Mouse (Mus musculus): ENCODE measurements around the gene Cd28. TPM values are rescaled to one million over a fixed set of nuclear protein-coding genes. Genes with fewer than 3 reads are reported as not detected.

The Cd28 gene
- polyA plus RNA-seq, 1 experiment from 2014 or later: 0.08 TPM

GRCm38 (mm10) chr1:60746856-60747255 is 30.3 kb downstream of the Cd28 start:
- Histone ChIP-seq H3K9ac (replicated peaks; ENCODE audit: low read depth, low read length) (no peak overlapping the region), H3K27me3 (replicated peaks; ENCODE audit: control insufficient read depth, insufficient read depth, low read length) (no peaks in the 10 kb centered on the region), H3K4me3 (replicated peaks; ENCODE audit: low read length) (no peak overlapping the region), H3K27ac (ENCODE audit: low read length) (no peak overlapping the region), H3K4me2 (ENCODE audit: low read length) (no peak overlapping the region), H3K36me3 (ENCODE audit: control insufficient read depth, insufficient read depth) (no peaks in the 10 kb centered on the region), H3K9me3 (ENCODE audit: control insufficient read depth, low read length) (no peaks in the 10 kb centered on the region), H3K4me1 (replicated peaks; ENCODE audit: control insufficient read depth, insufficient read depth, low read length) (no peaks in the 10 kb centered on the region)
- 93% methylated on average over 5 of the region's 5 CpGs for WGBS
- ATAC-seq: no peak

GRCm38 (mm10) chr1:60748286-60748685 is 31.7 kb downstream of the Cd28 start:
- no peak overlapping the region for H3K4me2 ChIP-seq (ENCODE audit: low read length)
- no peak overlapping the region for H3K4me3 ChIP-seq (replicated peaks; ENCODE audit: low read length)
- H3K36me3 ChIP-seq (ENCODE audit: control insufficient read depth, insufficient read depth): no peaks in the 10 kb centered on the region
- 86% methylated on average over 1 of the region's 1 CpGs for WGBS
- no peak for ATAC-seq
- H3K27ac ChIP-seq (ENCODE audit: low read length): no peak overlapping the region
- H3K9me3 ChIP-seq (ENCODE audit: control insufficient read depth, low read length): no peaks in the 10 kb centered on the region
- H3K4me1 ChIP-seq (replicated peaks; ENCODE audit: control insufficient read depth, insufficient read depth, low read length): no peaks in the 10 kb centered on the region
- H3K27me3 ChIP-seq (replicated peaks; ENCODE audit: control insufficient read depth, insufficient read depth, low read length): no peaks in the 10 kb centered on the region
- H3K9ac ChIP-seq (replicated peaks; ENCODE audit: low read depth, low read length): no peak overlapping the region

GRCm38 (mm10) chr1:60748936-60749335 is 32.3 kb downstream of the Cd28 start:
- WGBS: 81% methylated on average over 4 of the region's 4 CpGs
- no peak overlapping the region for H3K27ac ChIP-seq (ENCODE audit: low read length)
- ATAC-seq: no peak
- H3K4me2 ChIP-seq (ENCODE audit: low read length): no peak overlapping the region
- no peaks in the 10 kb centered on the region for H3K9me3 ChIP-seq (ENCODE audit: control insufficient read depth, low read length)
- no peak overlapping the region for H3K4me3 ChIP-seq (replicated peaks; ENCODE audit: low read length)
- H3K4me1 ChIP-seq (replicated peaks; ENCODE audit: control insufficient read depth, insufficient read depth, low read length): no peaks in the 10 kb centered on the region
- H3K36me3 ChIP-seq (ENCODE audit: control insufficient read depth, insufficient read depth): no peaks in the 10 kb centered on the region
- no peaks in the 10 kb centered on the region for H3K27me3 ChIP-seq (replicated peaks; ENCODE audit: control insufficient read depth, insufficient read depth, low read length)
- no peak overlapping the region for H3K9ac ChIP-seq (replicated peaks; ENCODE audit: low read depth, low read length)

- no peak overlapping the region for H3K4me2 ChIP-seq (ENCODE audit: low read length)
- H3K27me3 ChIP-seq (replicated peaks; ENCODE audit: control insufficient read depth, insufficient read depth, low read length): no peaks in the 10 kb centered on the region
- no peaks in the 10 kb centered on the region for H3K9me3 ChIP-seq (ENCODE audit: control insufficient read depth, low read length)
- H3K4me3 ChIP-seq (replicated peaks; ENCODE audit: low read length): no peak overlapping the region
- no peaks in the 10 kb centered on the region for H3K4me1 ChIP-seq (replicated peaks; ENCODE audit: control insufficient read depth, insufficient read depth, low read length)
- no peak overlapping the region for H3K9ac ChIP-seq (replicated peaks; ENCODE audit: low read depth, low read length)
- no peak overlapping the region for H3K27ac ChIP-seq (ENCODE audit: low read length)
- 89% methylated on average over 5 of the region's 5 CpGs for WGBS
- no peak for ATAC-seq
- H3K36me3 ChIP-seq (ENCODE audit: control insufficient read depth, insufficient read depth): no peaks in the 10 kb centered on the region
These were observed 32.8 kb downstream of the Cd28 start for GRCm38 (mm10) chr1:60749346-60749840.

- H3K4me2 ChIP-seq (ENCODE audit: low read length): no peak overlapping the region
- no peak overlapping the region for H3K9ac ChIP-seq (replicated peaks; ENCODE audit: low read depth, low read length)
- H3K4me1 ChIP-seq (replicated peaks; ENCODE audit: control insufficient read depth, insufficient read depth, low read length): no peaks in the 10 kb centered on the region
- no peaks in the 10 kb centered on the region for H3K36me3 ChIP-seq (ENCODE audit: control insufficient read depth, insufficient read depth)
- H3K9me3 ChIP-seq (ENCODE audit: control insufficient read depth, low read length): no peaks in the 10 kb centered on the region
- no peaks in the 10 kb centered on the region for H3K27me3 ChIP-seq (replicated peaks; ENCODE audit: control insufficient read depth, insufficient read depth, low read length)
- H3K4me3 ChIP-seq (replicated peaks; ENCODE audit: low read length): no peak overlapping the region
- ATAC-seq: no peak
- WGBS: 79% methylated on average over 6 of the region's 6 CpGs
- H3K27ac ChIP-seq (ENCODE audit: low read length): no peak overlapping the region
These were observed 33.7 kb downstream of the Cd28 start for GRCm38 (mm10) chr1:60750201-60750765.

GRCm38 (mm10) chr1:60751011-60751410 is 34.4 kb downstream of the Cd28 start:
- Histone ChIP-seq H3K4me1 (replicated peaks; ENCODE audit: control insufficient read depth, insufficient read depth, low read length) (no peaks in the 10 kb centered on the region), H3K36me3 (ENCODE audit: control insufficient read depth, insufficient read depth) (no peaks in the 10 kb centered on the region), H3K4me2 (ENCODE audit: low read length) (no peak overlapping the region), H3K27ac (ENCODE audit: low read length) (no peak overlapping the region), H3K27me3 (replicated peaks; ENCODE audit: control insufficient read depth, insufficient read depth, low read length) (no peaks in the 10 kb centered on the region), H3K4me3 (replicated peaks; ENCODE audit: low read length) (no peak overlapping the region), H3K9ac (replicated peaks; ENCODE audit: low read depth, low read length) (no peak overlapping the region), H3K9me3 (ENCODE audit: control insufficient read depth, low read length) (no peaks in the 10 kb centered on the region)
- 85% methylated on average over 4 of the region's 4 CpGs for WGBS
- no peak for ATAC-seq

- no peak overlapping the region for H3K4me3 ChIP-seq (replicated peaks; ENCODE audit: low read length)
- no peaks in the 10 kb centered on the region for H3K4me1 ChIP-seq (replicated peaks; ENCODE audit: control insufficient read depth, insufficient read depth, low read length)
- H3K36me3 ChIP-seq (ENCODE audit: control insufficient read depth, insufficient read depth): no peaks in the 10 kb centered on the region
- no peak for ATAC-seq
- no peaks in the 10 kb centered on the region for H3K27me3 ChIP-seq (replicated peaks; ENCODE audit: control insufficient read depth, insufficient read depth, low read length)
- H3K9ac ChIP-seq (replicated peaks; ENCODE audit: low read depth, low read length): no peak overlapping the region
- WGBS: 95% methylated on average over 1 of the region's 1 CpGs
- H3K4me2 ChIP-seq (ENCODE audit: low read length): no peak overlapping the region
- no peak overlapping the region for H3K27ac ChIP-seq (ENCODE audit: low read length)
- no peaks in the 10 kb centered on the region for H3K9me3 ChIP-seq (ENCODE audit: control insufficient read depth, low read length)
These were observed 36.4 kb downstream of the Cd28 start for GRCm38 (mm10) chr1:60752986-60753385.

GRCm38 (mm10) chr1:60753981-60754380 is 37.4 kb downstream of the Cd28 start:
- no peak overlapping the region for H3K27ac ChIP-seq (ENCODE audit: low read length)
- H3K36me3 ChIP-seq (ENCODE audit: control insufficient read depth, insufficient read depth): no peaks in the 10 kb centered on the region
- H3K27me3 ChIP-seq (replicated peaks; ENCODE audit: control insufficient read depth, insufficient read depth, low read length): no peaks in the 10 kb centered on the region
- no peaks in the 10 kb centered on the region for H3K4me1 ChIP-seq (replicated peaks; ENCODE audit: control insufficient read depth, insufficient read depth, low read length)
- H3K9ac ChIP-seq (replicated peaks; ENCODE audit: low read depth, low read length): no peak overlapping the region
- ATAC-seq: no peak
- 94% methylated on average over 12 of the region's 12 CpGs for WGBS
- no peak overlapping the region for H3K4me2 ChIP-seq (ENCODE audit: low read length)
- H3K4me3 ChIP-seq (replicated peaks; ENCODE audit: low read length): no peak overlapping the region
- no peaks in the 10 kb centered on the region for H3K9me3 ChIP-seq (ENCODE audit: control insufficient read depth, low read length)

GRCm38 (mm10) chr1:60755391-60756243 is 39.0 kb downstream of the Cd28 start:
- ATAC-seq: no peak
- H3K4me2 ChIP-seq (ENCODE audit: low read length): no peak overlapping the region
- 87% methylated on average over 7 of the region's 7 CpGs for WGBS
- H3K27ac ChIP-seq (ENCODE audit: low read length): no peak overlapping the region
- no peaks in the 10 kb centered on the region for H3K9me3 ChIP-seq (ENCODE audit: control insufficient read depth, low read length)
- no peaks in the 10 kb centered on the region for H3K36me3 ChIP-seq (ENCODE audit: control insufficient read depth, insufficient read depth)
- no peaks in the 10 kb centered on the region for H3K27me3 ChIP-seq (replicated peaks; ENCODE audit: control insufficient read depth, insufficient read depth, low read length)
- H3K9ac ChIP-seq (replicated peaks; ENCODE audit: low read depth, low read length): no peak overlapping the region
- no peaks in the 10 kb centered on the region for H3K4me1 ChIP-seq (replicated peaks; ENCODE audit: control insufficient read depth, insufficient read depth, low read length)
- H3K4me3 ChIP-seq (replicated peaks; ENCODE audit: low read length): no peak overlapping the region
